Mouse (Mus musculus): ENCODE data around the gene AI661453.
"Not testable (repeated sequence)": the region's sequence is repeated elsewhere in the genome, so short reads cannot be mapped to it uniquely, and the experiment has no call there.

The AI661453 gene

DNA sequence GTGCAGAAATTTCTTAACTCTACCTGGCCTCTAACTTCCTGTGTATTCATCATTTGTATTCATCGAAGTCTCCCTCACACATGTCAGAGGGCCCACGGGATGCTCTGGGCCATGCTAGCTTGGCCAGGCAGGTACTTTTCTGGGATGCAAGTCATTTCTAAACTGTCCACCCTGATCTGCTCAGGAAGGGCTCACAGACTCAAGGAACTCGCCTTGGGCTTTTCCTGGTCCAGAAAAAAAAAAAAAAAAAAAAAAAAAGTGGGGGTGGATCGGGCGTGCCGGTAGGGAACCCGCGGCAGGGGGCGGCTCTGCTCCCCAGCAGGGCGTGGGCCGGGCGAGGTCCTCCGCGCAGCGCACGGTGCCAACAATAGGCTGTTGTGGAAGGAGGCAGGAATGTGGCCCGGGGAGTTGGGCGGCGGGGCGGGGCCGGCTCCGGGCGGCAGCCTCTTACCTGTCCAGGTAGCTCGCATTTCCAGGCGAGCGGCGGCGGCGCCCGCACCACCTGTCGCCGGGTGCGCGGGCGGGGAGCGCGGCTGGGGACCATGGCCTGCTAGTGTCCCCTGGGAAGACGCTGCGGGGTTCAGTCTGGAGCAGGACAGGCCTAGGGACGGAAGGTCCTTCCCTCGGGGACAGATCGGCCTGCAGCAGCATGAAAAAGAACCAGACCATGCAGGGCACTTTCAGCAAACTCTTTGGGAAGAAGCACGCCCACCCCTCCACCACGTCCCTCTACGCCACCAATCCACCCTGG lies at the start of gene AI661453:
TSS of gene AI661453 (plus strand) at position 460 of the 751 bp plus-strand sequence.
- no peak for DNase-seq (ENCODE audit: low read depth)

DNA sequence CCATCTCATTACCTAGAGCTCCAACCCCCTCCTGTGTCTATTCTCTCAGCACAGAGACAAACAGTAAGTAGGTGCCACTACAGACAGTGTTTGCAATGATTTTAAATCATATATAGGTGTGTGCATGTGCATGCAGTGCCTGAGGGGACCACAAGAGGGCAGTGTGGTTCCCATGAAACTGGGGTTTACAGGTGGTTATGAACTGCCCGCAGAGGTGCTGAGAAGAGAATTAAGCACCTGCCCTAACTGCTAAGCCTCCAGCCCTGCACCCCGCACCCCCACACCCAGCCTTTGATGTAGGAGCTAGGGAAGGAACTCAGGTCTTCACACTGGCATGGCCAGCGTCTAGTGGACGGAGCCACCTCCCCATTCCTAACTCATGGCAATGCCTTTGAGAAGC lies 49.8 kb upstream of the AI661453 start:
- DNase-seq (ENCODE audit: low read depth) = peak; percentile 27

DNA sequence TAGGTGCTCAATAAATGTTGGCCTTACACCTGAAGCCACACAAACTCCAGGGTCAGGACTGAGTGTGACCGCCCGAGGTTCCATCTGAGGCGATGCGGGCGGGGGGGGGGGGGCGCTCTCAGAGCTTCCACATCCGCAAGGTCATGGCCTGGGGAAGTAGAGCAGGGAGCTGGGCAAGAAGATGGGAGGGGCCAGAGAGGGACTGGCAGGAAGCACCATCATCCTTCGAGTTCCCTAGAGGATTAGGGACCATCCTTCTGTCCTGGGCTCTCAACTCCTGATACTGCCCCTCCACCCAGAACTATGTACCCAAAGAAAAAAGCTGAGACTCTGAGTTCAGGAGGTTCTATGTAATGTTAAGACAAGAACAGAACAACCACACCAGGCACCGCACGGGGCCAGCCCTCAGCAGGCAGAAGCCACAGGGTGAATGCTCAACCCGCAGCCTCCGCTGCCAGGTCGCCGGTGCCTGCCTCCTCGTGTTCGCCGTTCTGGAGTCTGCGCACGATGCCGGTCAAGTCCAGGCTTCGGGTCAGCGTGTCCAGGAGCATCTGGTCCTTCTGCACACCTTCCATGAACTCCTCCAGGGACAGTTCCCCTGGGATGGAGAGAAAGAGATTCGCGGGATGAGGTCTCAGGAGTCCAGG lies 42.1 kb upstream of the AI661453 start:
- no peak for DNase-seq (ENCODE audit: low read depth)

DNA sequence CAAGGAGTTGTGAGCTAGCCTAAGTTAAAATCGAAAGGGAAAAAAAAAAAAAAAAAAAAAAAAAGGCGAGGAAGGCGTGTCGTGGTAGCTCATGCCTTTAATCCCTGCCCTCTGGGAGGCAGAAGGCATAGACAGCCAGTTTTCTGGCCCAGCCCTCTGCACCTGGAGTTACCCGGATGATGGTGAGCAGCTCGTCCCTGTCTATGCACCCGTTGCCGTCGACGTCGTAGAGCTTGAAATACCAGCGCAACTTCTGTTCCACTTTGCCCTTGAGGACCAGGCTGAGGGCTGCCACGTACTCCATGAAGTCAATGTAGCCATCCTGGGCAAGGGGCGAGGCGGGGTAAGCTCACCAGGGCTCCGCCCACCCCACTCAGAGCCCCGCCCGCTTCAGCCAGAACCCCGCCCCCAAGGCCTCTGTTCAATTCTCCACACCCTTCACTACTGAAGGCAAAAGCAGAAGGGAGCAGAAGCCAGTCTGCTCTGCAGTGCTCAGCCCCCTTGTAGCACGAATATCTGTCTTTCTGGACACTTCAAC lies 41.0 kb upstream of the AI661453 start:
- DNase-seq (ENCODE audit: low read depth) = peak; percentile 50

DNA sequence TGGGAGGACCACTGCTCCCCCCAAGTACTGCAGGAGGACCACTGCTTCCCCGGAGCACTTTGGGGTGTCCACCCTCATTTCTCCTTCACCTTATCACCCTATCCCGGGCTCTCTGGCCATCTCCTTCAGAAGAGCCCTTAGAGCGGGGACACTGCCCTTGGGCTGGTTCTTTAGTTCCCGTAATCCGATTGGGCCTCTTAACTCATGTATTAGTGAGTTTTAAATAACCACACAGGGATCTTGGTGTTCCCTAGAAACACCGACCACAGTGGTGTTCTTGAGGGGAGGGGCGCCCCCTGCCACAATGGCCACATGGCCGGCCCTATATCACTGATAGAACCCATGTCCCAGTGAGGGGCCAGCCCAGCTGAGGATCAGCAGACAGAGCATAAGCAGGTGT lies 37.3 kb upstream of the AI661453 start:
- no peak for DNase-seq (ENCODE audit: low read depth)

DNA sequence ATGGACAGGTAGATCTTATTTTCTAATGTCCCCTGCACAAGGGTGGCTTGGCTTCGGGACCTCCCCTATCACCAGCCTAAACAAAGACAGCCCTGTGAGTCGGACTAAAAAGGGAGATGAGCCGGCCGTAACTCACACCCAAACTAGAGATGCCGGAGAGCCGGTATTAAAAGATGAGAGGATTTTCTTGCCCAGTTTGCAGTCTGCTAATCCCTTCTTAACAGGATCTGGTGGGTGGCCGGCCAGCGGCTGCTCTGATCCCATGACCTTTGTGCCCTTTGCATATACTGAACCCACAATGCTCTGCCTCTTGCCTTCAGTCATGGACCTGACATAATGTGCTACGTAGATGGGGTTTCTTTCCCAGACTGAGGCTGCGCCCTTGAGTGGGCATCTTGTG lies 36.0 kb upstream of the AI661453 start, which contains the start of gene Guca1a:
TSS of gene Guca1a (minus strand) at position 134 of the 400 bp plus-strand sequence.
- DNase-seq (ENCODE audit: low read depth) = no peak

DNA sequence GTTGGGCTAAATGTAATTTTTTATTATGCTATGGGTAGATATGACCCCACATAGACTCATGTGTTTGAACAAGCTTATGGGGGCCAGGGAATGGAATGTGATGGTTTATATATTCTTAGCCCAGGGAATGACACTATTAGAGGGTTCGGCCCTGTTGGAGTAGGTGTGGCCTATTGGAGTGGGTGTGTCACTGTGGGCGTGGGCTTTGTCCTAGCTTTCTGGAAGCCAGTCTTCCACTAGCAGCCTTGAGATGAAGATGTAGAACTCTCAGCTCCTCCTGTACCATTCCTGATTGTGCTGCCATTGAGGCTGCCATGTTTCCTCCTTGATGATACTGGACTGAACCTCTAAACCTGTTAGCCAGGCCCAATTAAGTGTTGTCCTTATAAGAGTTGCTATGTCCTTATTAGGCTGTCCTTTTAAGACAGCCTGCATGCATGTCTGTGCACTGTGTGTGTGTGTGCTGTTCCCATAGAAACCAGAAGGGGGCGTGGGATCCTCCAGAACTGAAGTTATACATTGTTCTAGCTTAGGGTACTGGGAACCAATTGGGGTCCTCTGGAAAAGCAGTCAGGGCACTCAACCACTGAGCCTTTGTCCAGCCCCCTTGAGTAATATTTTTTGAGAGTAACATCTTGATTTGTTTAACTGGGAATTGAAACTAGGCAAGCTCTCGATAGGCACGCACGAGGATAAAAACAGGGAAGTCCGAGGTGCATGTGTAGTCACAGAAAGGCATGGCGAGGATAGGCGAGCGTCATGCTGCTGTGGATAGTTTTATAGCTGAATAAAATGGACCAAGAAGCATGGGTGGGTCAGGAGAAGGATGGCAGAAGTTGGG lies 28.5 kb upstream of the AI661453 start:
- no peak for DNase-seq (ENCODE audit: low read depth)

DNA sequence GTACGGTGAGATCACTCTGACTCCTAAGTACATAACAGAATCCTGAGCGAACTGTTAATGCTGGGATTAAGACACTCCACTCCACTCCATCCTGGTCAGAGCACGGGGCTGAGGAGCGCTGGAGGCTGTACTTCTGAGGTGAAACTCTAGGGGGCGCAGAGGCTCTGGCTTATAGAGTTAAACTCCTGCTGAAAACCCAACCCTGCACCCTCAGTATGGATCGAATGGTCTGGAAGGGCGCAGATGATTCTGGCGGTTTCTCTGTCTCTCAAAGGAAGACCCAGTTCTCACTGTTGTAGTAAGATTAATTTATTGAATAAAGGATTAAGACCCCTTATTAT lies 27.9 kb upstream of the AI661453 start:
- DNase-seq (ENCODE audit: low read depth) = no peak

DNA sequence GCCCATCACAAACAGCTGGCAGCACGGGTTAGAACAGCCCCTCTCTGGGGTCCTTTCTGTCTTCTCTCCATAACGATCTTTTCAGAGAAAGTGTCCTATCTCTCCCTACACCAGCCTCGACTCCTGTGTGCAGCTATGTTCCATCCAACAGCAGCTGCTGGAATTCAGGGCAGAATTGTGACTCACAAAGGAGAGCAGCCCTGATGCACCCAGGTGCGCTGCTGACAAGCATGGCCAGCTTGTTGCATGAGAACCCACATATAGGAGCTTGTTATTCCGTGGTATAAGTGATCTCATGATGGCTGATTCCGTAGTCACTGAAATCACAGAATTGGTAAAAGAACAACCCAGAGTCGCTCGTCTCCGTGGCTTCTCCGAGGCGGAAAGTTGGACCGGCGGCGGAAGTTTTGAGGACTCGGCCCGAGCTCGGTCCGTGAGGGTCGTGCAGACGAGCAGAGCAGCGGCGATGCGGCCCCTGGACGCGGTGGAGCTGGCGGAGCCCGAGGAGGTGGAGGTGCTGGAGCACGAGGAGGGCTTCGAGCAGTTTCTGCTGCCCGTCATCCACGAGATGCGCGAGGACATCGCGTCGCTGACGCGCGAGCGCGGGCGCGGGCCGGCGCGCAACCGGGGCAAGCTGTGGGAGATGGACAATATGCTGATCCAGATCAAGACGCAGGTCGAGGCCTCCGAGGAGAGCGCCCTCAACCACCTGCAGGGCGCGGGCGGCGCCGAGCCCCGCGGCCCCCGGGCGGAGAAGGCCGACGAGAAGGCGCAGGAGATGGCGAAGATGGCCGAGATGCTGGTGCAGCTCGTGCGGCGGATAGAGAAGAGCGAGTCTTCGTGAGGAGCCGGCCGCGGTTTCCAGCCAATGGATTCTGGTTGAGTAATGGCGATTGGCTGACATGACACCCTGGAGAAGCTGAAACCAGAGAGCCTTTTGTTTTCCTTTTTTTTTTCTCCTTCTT lies 26.2 kb upstream of the AI661453 start:
- not testable (repeated sequence) for DNase-seq (ENCODE audit: low read depth)

DNA sequence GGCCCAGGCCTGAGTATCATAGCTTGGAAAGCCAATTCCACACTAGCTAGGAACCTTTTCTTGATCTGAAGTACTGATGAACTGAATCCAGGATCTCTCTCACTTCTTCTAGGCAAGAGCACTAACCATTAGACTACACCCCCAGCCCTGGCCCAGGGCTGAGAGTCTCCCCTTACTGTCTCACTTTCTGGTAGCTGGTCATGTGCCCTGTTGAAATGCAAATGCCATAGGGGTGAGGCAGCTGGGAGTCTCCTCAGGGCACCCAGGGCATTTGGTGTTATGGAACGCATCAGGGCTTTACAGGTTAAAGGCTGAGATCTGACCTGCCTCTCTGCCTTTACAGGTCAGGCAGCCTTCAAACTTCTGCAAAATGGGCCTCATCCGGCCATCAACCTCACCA lies 16.2 kb upstream of the AI661453 start:
- DNase-seq (ENCODE audit: low read depth) = no peak

DNA sequence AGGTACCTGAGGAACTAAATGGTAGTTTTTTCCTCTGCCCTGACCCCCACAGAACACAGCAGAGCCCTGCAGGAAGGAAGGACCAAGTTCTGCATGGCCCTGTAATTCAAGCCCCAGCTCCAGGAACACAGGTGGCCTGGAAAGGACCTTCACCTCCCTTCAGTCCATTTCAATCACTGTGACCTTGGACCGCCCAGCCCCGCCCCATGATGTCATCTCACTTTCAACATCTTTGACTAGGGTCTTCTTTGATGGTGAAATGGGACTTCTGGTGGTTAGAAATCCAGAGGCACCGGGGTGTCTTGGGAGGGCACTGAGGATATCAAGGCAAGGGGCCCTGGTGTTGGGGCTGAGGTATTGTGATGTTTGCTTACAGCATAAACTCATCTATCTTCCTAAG lies 14.8 kb upstream of the AI661453 start:
- DNase-seq (ENCODE audit: low read depth) = no peak

DNA sequence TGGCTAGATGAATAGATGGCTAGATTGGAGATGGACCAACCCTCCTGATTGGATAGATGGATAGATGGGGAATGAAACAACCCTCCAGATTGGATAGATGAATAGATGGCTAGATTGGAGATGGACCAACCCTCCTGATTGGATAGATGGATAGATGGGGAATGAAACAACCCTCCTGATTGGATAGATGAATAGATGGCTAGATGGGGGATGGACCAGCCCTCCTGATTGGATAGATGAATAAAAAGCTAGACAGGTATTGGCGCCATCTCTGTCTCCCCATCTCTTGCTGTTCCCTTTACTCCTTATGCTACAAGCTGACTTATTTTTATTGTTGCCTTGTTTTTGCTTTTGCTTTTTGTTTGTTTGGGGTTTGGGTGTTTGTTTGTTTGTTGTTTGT lies 13.8 kb upstream of the AI661453 start:
- DNase-seq (ENCODE audit: low read depth) = not testable (repeated sequence)

DNA sequence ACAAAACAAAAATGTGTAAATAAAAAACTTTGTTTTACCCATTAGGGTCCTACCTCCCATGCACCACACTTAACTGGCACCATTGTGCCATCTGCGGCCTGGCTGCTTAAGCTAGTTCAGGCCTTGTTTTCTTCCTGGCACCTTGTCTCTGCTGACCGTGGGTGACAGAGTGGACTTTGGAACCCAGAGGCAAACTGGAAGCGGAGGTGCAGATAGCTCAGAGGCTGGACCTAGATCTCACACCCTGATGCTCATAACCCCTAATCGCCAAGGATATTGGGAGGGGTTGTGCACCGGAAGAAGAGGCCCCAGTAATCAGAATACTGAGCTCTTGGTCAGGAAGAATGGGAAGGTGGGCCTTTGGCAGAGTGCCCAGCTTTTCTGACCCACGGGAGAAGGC lies 12.2 kb upstream of the AI661453 start:
- no peak for DNase-seq (ENCODE audit: low read depth)

DNA sequence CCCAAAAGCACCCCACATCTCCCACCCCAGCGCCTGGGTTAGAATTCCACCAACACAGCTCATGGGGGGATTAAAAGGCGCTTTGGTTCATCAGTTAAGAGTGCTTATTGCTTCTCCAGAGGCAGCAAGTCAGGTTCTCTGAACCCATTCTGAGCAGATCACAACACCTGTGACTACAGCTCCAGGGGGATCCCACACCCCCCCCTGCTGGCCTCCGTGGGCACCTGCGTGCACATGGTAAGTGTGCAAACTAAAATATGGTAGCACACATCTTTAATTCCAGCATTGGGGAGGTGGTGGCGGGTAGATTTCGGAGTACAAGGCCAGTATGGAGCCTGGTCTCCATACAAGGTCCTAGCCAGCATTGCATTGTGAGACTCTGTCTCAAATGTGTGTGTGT lies 9.1 kb upstream of the AI661453 start:
- DNase-seq (ENCODE audit: low read depth) = no peak

DNA sequence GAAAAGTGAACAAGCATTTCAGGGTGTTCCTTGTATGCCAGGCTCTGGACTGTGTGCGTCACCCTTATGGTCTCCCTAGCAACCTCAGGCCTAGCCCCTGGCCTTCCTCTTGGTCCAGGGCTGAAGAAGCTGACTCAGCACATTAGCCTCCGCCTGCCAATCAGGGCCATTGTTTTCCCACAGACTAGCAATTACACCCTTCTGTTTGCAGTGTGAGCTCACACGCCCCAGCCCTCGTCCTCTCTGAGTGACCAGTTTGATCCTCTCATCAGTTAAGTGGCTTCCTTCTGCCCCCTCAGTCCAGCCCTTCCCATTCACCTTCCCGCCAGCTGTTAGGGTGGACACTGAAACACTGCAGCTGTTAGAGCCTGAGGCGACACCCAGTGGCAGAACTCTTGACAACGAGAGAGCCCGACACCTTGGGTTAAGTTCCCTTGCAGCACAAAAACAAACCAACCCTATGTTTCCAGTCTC lies 7.5 kb upstream of the AI661453 start:
- no peak for DNase-seq (ENCODE audit: low read depth)

DNA sequence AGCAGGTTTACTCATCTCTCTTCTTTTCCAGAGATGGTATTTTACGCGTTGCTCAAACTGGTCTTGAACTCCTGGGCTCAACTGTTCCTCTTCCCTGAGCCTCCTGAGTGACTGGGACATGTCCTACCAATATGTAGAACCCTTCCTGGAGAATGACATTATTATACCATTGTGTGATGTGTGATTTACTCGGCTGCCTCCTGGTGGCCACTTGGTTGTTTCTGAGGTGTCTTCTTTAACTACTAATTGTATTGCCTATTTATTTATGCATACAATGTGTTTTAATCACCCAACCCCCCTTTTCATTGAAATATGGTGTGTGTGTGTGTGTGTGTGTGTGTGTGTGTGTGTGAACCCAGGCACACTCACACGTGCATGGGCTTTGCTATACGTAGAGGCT lies 5.6 kb upstream of the AI661453 start:
- DNase-seq (ENCODE audit: low read depth) = no peak

DNA sequence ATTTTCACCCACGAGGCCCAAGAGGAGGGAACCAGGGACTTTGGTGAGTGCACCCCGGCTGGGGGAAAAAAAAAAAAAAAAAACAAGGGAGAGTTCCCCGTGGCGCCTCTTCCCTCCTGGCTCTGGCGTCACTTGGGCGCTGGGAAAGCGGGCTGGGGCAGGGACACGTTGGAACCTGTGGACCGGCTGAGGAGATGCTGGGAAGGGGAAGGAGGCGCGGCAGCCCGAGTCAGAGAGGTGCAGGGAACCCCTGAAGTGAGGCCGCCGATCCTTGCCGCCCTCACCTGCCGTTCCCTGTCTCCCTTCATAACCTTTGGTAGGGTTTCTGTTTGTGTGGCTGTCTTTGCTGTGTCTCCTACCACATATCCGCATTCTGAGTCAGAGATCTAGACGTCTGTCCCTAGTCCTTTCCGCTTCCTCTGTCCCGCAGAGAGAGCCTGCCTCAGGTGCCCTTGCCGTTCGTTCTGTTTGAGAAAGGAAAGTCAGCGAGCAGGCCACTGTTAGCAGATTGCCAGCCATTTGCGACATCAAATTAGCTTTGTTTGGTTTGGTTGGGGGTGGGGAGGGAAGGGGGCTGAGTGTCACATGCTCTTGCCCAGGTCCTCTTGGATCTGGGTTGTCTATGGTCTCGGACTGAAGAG lies 612 bp downstream of the AI661453 start, which contains the start of gene 1700001C19Rik:
TSS of gene 1700001C19Rik (minus strand) at position 470 of the 641 bp plus-strand sequence.
- no peak for DNase-seq (ENCODE audit: low read depth)

DNA sequence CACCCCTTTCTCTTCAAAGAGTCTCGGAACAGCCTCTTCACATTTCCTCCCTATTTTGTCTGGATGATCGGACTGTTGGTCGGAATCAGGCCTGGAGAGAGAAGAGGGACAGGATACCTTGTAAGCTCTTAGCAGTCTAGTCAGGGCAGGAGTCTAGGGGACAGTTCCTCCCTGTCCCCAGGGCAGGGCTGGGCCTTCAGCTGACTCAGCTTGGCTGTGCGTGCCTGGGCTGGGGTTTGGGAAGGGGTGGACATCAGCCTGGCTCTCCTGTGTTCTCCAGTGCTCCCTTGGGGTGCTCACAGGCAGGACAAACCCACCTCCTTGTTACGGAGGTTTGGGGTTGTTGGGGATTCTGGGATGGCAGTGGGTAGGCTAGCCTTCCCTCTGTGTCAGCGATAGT lies 2.2 kb downstream of the AI661453 start:
- DNase-seq (ENCODE audit: low read depth) = no peak

DNA sequence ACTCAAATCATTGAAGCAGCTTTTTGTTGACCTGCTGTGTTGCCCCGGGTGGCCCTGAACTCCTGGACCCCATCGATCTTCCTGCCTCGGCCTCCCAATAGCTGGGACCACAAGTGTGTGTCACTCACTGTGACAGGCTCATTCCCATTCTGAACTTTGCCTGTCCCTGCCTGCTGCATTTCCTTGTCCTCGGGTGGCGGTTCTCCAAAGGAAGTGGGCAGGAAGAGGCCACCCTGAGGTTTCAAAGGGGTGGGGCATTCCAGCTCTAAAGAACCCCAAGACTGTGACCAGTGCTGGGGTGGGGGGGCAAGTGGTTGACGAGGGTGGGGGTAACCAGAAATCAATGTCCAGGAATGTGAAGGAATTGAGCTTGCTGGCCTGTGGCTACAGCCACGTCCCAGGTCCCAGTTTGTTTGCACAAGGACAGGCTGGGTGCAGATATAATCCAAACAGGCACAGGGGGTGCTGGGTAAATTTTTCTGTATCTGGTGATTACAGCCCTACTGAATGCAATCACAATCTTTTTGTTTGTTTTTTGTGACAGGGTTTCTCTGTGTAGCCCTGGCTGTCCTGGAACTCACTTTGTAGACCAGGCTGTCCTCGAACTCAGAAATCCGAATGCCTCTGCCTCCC lies 3.1 kb downstream of the AI661453 start:
- DNase-seq (ENCODE audit: low read depth) = no peak

DNA sequence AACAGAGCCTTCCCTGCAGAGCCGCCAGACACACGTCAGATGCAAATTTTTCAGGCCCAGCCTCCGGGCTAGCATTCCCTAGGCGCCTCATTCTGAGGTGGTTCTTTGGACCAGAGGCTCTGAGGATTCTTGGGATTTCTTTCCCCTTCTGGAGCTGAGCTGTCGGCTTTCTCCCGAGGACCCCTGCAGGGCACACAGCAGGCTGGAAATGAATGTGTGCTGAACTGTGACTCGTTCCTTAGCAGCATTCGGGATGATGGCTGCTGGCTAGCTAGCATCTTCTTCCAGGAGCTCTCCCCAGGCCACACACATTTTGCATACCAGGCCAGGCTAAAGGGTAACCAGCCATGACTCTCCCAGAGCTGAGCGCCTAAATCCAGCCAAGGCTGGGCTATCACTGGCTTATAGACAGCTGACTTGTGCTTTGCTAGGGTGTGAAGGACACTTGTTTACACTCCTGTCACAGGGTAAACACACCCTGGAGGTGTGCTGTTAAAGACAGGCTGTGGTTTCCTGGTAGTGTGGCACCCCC lies 4.0 kb downstream of the AI661453 start:
- DNase-seq (ENCODE audit: low read depth) = no peak
